Mouse (Mus musculus): ENCODE results near the gene Mad2l1bp.

GRCm38 (mm10) chr17:46132058-46132718, 21.2 kb downstream of the Mad2l1bp start:
- peak; percentile 82 for TF ChIP-seq CTCF (IDR thresholded peaks at IDR 0.05; ENCODE audit: control insufficient read depth, insufficient read depth, insufficient read length)
- no peak for TF ChIP-seq MAX (IDR thresholded peaks at IDR 0.05)
- TF ChIP-seq CEBPB (IDR thresholded peaks at IDR 0.05; ENCODE audit: low read depth): no peak
- no peak for TF ChIP-seq MYOD1 (IDR thresholded peaks at IDR 0.05; ENCODE audit: control insufficient read depth, insufficient read length, low read depth)
- TF ChIP-seq USF1 (IDR thresholded peaks at IDR 0.05; ENCODE audit: low read depth): no peak

All from C2C12 (cell line).